Mouse (Mus musculus) lung, postnatal 0 days (tissue): ENCODE results near the gene Mfap1b.

Source experiments
- CTCF ChIP-seq: IDR thresholded peaks from 2 replicates; pipeline ENCODE4 v1.5.1; 2016; ENCODE audit warnings: antibody characterized with exemption, mild to moderate bottlenecking
- EP300 ChIP-seq: IDR thresholded peaks from 2 replicates; pipeline ENCODE4 v1.6.1; 2016; ENCODE audit warnings: antibody characterized with exemption, mild to moderate bottlenecking, control low read depth

- no peak for TF ChIP-seq CTCF
- no peak for TF ChIP-seq EP300
Measured at GRCm38 (mm10) chr2:121509584-121509983, 35.7 kb upstream of the Mfap1b start.
